Mouse (Mus musculus) kidney, postnatal 36 days (tissue): ENCODE data around the gene Hps1.
A peak's percentile ranks its signal among the peaks of the same experiment; 100 is the strongest.

Source experiments
- DNase-seq, 2 experiments: peaks; one replicate each; pipeline ENCODE4 v3.0.0; 2021 to 2022; ENCODE audit warnings: mixed read lengths in 2 of 2

Gene Hps1

GRCm38 (mm10) chr19:42755148-42755870 is 24.5 kb downstream of the Hps1 start:
- DNase-seq, result peak; percentile 75 to 83

GRCm38 (mm10) chr19:42753141-42753917 is 26.4 kb downstream of the Hps1 start:
- peak; percentile 91 to 95 for DNase-seq

DNA sequence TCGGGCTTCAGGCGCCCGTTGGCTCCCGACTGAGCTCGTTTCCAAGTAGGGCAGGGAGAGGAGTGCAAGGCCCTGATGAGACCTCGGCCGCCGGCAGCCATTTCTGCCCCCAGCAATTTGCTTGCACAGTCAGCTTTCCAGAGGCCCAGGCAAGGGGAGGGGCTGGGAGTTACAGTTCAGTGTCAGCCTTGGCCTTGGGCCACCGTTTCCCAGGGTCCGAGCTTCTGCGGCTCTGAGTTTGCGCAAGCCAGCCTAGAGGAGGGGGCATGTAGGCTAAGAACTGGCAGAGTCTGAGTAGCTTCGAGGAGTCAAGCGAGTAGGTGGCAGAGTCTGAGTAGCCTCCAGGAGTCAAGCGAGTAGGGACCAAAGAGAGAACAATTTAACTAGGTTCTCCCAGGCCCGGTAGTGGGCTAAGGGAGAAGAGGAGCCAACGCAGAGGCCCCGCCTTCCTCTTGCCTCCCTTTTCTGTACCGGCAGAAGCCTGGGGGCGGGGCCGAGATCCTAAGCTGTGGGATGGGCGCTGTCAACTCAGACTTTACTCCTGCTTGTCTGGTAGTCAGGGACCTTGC is 27.3 kb downstream of the Hps1 start, which contains the start of gene Pyroxd2:
Pyroxd2 (minus strand) TSS at position 413 of the 569 bp plus-strand sequence.
- DNase-seq, result peak; percentile 94 to 95

GRCm38 (mm10) chr19:42750196-42750595 is 29.6 kb downstream of the Hps1 start:
- peak; percentile 52 to 83 for DNase-seq

DNA sequence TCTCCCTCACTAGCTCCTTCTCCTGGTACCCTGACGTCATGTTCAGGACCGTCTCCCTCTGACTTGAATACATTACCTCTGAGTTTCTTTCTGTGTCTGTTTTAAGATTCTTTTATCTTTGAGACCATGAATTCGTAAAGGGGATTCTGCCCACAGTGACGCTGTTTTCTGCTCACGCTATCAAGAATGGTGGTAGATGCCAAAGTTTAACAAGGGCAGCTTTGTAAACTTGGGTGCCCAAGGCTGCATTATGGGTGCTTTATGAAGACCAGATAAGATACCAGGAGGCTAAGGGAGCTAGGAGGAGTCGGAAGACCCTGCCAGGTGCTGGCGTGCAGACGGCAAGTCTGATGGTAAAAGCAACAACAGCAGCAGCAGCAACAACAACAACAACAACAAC is 33.1 kb downstream of the Hps1 start:
- DNase-seq, result no peak

DNA sequence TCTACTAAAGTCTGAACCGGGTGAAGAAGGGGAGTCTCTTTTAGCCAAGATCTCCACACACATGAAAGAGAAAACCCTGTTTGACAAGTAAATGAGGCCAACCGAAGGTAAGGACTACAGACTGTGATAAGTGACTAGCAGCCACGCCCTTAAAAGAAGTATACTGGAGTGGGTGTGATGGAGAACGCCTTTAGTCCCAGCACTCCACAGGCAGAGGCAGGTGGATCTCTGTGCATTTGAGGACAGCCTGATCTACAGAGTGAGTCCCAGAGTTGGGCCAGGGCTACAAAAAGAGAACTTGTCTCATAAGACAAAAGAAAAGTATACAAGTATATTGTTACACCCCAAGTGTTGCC is 33.9 kb downstream of the Hps1 start:
- DNase-seq, result no peak

DNA sequence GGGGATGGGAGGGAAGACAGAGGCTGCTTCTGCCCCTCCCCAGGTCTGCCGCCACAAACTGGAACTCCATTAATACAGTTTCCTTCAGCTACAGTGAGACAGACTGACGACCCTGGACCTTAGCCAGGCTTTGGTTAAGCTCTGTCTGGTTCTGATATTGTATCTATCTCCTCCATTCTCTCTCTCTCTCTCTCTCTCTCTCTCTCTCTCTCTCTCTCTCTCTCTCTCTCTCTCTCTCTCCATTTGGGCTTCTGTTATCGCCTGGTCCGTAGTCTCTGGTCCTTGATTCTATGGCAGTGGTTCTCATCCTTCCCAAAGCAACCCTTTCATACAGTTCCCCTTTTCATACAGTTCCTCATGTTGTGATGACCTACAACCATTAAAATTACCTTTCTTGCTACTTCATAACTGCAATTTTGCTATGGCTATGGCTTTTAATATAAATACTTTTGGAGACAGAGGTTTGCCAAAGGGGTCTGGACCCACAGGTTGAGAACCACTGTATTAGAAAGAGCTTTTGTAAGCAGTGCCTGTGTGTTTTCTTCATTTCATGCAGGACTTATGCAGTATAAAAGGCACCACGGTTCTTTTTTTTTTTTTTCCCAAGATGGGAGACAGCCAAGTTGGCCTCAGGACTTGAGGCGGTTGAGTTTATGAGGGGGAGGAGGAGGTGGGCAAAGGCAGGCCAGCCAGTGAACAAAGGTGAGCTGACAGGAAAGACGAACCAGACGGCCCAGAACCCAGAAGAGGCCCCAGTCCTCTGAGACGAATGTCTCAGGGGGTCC is 34.5 kb downstream of the Hps1 start:
- no peak for DNase-seq

- peak; percentile 47 to 78 for DNase-seq
Observed at GRCm38 (mm10) chr19:42744162-42744586, 35.6 kb downstream of the Hps1 start.

DNA sequence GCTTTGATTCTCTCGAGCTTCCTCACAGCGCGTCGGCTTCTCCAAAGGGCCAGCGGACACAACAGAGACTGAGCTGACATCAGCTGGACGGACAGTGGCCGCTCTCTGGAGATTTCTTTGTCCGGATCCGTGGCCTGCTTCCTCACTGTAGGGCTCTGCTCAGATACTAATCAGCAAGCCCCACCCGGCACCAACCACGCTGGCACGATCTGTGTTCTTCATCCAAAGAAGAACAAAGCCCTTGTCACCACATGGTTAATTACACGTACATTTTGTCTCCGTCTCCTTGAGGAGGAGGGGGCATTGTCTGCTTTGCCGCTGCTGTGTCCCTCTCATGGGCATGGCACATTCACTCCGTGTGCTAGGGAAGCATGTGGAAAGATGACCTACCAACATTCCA is 36.5 kb downstream of the Hps1 start:
- no peak for DNase-seq

GRCm38 (mm10) chr19:42741884-42742283 is 37.9 kb downstream of the Hps1 start:
- DNase-seq, result no peak

DNA sequence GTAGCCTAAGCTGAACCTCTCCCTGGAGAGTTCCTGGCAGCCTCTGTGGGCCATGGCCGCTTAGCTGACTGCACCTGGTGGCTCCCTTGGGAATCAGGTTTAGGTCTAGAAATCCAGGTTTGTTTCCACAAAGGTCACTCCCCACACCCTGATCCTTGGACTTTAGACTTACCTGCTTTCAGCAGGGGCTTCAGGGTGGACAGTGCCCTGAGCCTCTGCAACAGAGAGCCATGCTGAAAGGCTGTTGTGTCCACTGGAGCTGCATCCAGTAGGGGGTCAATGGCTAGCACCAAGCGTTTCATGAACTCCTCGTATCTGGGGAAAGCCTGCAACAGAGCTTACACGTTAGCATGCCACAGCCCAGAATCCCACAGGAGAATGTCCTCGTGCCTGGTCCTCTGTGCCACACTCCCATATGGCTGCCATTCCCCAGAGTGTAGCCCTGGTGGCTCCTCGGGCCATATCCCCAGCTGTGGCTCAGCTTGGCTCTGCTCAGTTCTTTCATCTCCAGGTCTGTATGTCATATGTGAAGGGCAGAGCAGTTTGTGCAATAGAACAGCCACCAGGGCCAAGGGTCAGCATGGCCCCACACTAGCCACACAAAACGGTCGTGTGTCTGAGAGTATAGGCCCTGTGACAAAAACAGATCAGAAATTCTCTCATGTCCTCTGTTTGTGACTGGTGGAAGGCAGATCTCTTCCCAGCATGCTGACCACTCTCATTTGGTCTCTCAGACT is 39.4 kb downstream of the Hps1 start:
- no peak for DNase-seq

GRCm38 (mm10) chr19:42739734-42740133 is 40.0 kb downstream of the Hps1 start:
- no peak for DNase-seq

- no peak for DNase-seq
Observed at GRCm38 (mm10) chr19:42737753-42738152, 42.0 kb downstream of the Hps1 start.

DNA sequence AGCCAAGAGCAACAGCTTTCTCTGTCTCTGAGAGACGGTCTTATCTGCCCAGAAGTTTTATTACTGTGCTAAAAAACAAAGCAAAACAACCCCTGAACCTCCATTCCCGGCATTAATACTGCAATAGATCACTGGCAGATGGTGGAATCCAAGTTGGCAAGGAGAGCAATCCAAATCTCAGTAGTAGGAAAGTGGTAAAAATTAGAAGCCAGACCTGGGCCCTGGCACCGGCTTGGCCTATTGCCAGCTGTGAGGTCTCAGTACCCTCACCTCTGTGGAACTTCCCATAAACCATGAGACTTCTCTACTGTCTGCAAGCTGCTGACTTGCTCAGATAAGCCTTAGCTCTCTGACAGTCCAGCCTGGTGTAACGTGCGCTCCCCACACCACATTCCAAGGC is 44.8 kb downstream of the Hps1 start:
- no peak for DNase-seq

GRCm38 (mm10) chr19:42727424-42727823 is 52.4 kb downstream of the Hps1 start:
- DNase-seq, result no peak

GRCm38 (mm10) chr19:42726766-42727165 is 53.0 kb downstream of the Hps1 start:
- no peak for DNase-seq

GRCm38 (mm10) chr19:42725973-42726350 is 53.8 kb downstream of the Hps1 start:
- DNase-seq, result peak; percentile 49 to 68

DNA sequence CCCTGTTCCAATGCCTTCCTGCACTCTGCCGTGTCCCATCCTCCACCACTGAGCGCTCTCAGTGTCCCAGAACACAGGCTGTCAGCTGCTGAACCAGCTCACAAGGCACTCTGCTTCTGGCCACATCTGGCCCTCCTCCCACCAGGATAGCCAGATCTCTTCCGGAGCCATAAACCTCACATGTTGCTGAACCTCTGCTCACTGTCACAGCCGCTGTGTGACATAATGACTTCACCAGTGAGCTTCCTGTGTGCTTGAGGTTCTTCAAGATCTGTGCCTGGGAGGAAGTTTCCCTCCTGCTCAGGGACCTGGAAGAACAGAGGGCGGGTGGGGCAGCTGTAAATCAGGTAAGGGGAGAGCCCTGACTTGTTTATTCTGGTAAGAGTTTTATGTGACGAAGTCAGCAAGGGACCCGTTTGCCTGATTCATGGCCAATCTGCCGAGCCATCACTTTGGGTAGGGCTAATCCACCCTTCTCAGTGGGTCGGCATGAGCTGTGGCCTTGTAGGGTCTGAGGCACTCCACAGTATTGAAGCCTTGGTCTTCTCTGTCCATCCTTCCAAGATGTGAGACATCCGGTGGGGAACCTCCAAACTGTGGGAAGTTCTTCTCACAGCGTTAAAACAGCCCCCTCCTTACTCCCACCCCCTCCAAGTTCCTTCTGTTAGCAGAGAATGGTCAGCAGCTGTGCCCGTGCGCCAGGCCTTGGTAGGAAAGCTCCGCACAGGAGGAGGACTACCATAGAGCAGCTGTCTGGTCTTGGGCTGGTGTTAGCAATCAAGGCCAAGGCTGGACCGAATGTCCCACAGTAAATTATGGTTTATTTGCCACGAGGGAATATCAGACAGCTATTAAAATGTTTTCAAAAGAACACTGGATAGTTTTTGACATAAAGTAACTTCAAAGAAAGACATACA is 54.5 kb downstream of the Hps1 start:
- DNase-seq, result peak; percentile 28 to 47

- DNase-seq, result no peak
Observed at GRCm38 (mm10) chr19:42723302-42723701, 56.5 kb downstream of the Hps1 start.

GRCm38 (mm10) chr19:42722500-42722899 is 57.3 kb downstream of the Hps1 start:
- peak in 1 of 2 experiments; percentile 69 for DNase-seq

- no peak for DNase-seq
Observed at GRCm38 (mm10) chr19:42718101-42718500, 61.7 kb downstream of the Hps1 start.
